Mouse (Mus musculus) left cerebral cortex, postnatal 36 days (tissue): ENCODE measurements at regions not wholly inside any gene's neighbourhood (a gene's known extent, or its start where the extent isn't known, plus 50 kb on each side); places are given as distances from the start of the nearest gene placed in this dataset.

Source experiments
- DNase-seq, 2 experiments: peaks; one replicate each; pipeline ENCODE4 v3.0.0; 2021 to 2022; ENCODE audit warnings: low spot score in 2 of 2, mixed read lengths in 1 of 2
- intact Hi-C: fragments of 180-260 bp; cut with DNase I; formaldehyde crosslinking; loops from one replicate; pipeline ENCODE4 v1.15.1; 2025

- intact Hi-C loops: no loop called here
- DNase-seq: no peak
These were observed 317.4 kb upstream of the Prickle1 start for GRCm38 (mm10) chr15:93913041-93913440.

- intact Hi-C loops: no loop called here
- DNase-seq: no peak
These were observed 315.3 kb upstream of the Prickle1 start for GRCm38 (mm10) chr15:93910981-93911431.

- intact Hi-C loops: no loop called here
- DNase-seq: no peak
These were observed 314.5 kb upstream of the Prickle1 start for GRCm38 (mm10) chr15:93910158-93910557.

- no peak for DNase-seq
- intact Hi-C loops: no loop called here
These were observed 308.2 kb upstream of the Prickle1 start for GRCm38 (mm10) chr15:93903671-93904603.

- DNase-seq: no peak
- intact Hi-C loops: no loop called here
These were observed 287.1 kb upstream of the Prickle1 start for GRCm38 (mm10) chr15:93882826-93883225.

- no peak for DNase-seq
These were observed 285.6 kb upstream of the Prickle1 start for GRCm38 (mm10) chr15:93881276-93881675.

GRCm38 (mm10) chr15:93880302-93880701, 284.6 kb upstream of the Prickle1 start:
- intact Hi-C loops: no loop called here
- no peak for DNase-seq

More at GRCm38 (mm10) chr15:93881276-93881675, 285.6 kb upstream of the Prickle1 start:
- intact Hi-C loops: no loop called here

- intact Hi-C loops: no loop called here
- peak in 1 of 2 experiments; percentile 33 for DNase-seq
These were observed 283.3 kb upstream of the Prickle1 start for GRCm38 (mm10) chr15:93879006-93879405.

- peak; percentile 14 to 29 for DNase-seq
- intact Hi-C loops: no loop called here
These were observed 280.6 kb upstream of the Prickle1 start for GRCm38 (mm10) chr15:93876335-93876734.

- DNase-seq: no peak
- intact Hi-C loops: no loop called here
These were observed 280.0 kb upstream of the Prickle1 start for GRCm38 (mm10) chr15:93875685-93876084.

GRCm38 (mm10) chr15:93874206-93874605, 278.5 kb upstream of the Prickle1 start:
- intact Hi-C loops: no loop called here
- peak; percentile 63 to 68 for DNase-seq

- intact Hi-C loops: no loop called here
- no peak for DNase-seq
These were observed 261.7 kb upstream of the Prickle1 start for GRCm38 (mm10) chr15:93857336-93857901.

GRCm38 (mm10) chr15:93853221-93853620, 257.5 kb upstream of the Prickle1 start:
- intact Hi-C loops: no loop called here
- DNase-seq: peak; percentile 25 to 33

GRCm38 (mm10) chr15:93852126-93852525, 256.4 kb upstream of the Prickle1 start:
- intact Hi-C loops: no loop called here
- DNase-seq: peak; percentile 35

- intact Hi-C loops: no loop called here
- no peak for DNase-seq
These were observed 254.7 kb upstream of the Prickle1 start for GRCm38 (mm10) chr15:93850388-93850787.

GRCm38 (mm10) chr15:93848830-93849229, 253.1 kb upstream of the Prickle1 start:
- intact Hi-C loops: no loop called here
- DNase-seq: no peak

GRCm38 (mm10) chr15:93846797-93847196, 251.1 kb upstream of the Prickle1 start:
- intact Hi-C loops: no loop called here
- DNase-seq: peak in 1 of 2 experiments; percentile 10

- intact Hi-C loops: no loop called here
These were observed 250.1 kb upstream of the Prickle1 start for GRCm38 (mm10) chr15:93845801-93846200.

GRCm38 (mm10) chr15:93832956-93833355, 237.3 kb upstream of the Prickle1 start:
- DNase-seq: no peak
- intact Hi-C loops: loop anchor here (5.0 kb wide), 1 partner anchor 236 kb away; the partner anchor contains the start of gene Prickle1

More at GRCm38 (mm10) chr15:93845801-93846200, 250.1 kb upstream of the Prickle1 start:
- peak; percentile 66 to 77 for DNase-seq

- peak; percentile 68 to 70 for DNase-seq
- intact Hi-C loops: loop anchor here (5.0 kb wide), 1 partner anchor 235 kb away; the partner anchor contains the start of gene Prickle1
These were observed 236.8 kb upstream of the Prickle1 start for GRCm38 (mm10) chr15:93832431-93832936.
